Mouse (Mus musculus) testis, postnatal 10 days (tissue): ENCODE measurements around the gene Msgn1.
A peak's percentile ranks its signal among the peaks of the same experiment; 100 is the strongest.

Experiments
- DNase-seq: peaks from one replicate; pipeline ENCODE4 v3.0.0; 2021; ENCODE audit warnings: low spot score

Msgn1 gene

DNA sequence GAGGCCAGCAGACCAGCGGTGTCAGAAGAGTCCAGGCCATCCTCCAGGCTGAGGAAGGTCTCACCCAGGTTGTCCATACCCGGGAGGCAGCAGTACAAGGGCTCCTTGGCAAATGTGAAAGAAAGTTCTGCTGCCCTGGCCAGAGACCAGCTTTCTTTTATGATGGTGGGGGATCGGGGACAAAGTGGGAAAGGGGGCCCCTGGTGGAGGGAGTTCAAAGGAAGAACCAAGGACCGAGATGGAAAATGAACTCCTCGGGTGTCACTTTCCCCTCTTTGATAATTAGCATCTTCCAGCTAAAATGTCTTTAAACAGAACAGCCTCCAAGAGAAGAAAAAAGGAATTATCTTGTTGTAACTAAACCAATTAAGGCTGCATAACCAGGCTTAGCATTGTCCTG lies at the start of gene Msgn1:
Gene Msgn1 (minus strand): TSS at position 101 of the 400 bp plus-strand sequence.
- no peak for DNase-seq

- no peak for DNase-seq
Observed at GRCm38 (mm10) chr12:11250322-11250721, 41.5 kb upstream of the Msgn1 start.

DNA sequence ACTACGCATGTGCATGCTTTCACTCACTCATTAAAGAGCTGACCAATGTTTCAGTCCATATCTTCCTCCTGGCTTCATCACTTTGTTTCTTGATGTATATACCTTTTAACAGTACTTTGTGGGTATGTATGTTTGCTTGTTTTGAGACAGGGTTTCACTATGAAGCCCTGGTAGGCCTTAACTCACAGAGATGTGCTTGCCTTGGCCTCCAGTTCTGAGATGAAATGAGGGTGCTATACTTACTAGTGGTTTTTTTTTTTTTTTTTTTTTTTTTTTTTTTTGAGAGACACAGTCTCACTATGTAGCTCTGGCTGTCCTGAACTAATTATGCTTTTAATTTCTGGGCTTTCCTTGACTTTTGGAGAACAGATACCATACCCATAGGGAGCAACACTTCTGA lies 38.7 kb upstream of the Msgn1 start:
- DNase-seq = no peak

DNA sequence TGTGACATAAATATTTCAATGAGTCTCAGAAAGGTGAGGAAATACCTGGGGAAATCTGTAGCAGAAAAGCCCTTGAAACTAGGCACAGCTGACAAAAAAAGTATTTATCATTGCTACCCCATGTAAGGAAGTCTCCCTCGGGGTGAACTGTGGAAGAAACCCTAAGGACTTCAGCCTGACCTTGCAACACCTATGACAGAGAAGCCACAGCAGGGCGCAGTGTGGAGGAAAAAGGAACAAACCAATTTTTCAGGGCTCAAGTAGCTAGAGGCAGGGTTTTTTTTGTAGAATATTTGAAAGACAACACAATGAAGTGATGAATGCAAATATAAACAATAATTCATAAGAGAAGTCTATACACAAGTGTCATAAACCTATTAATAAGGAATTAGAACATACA lies 27.2 kb upstream of the Msgn1 start:
- DNase-seq = no peak

- DNase-seq = no peak
Observed at GRCm38 (mm10) chr12:11230267-11230666, 21.5 kb upstream of the Msgn1 start.

GRCm38 (mm10) chr12:11226529-11227268 lies 17.9 kb upstream of the Msgn1 start:
- no peak for DNase-seq

DNA sequence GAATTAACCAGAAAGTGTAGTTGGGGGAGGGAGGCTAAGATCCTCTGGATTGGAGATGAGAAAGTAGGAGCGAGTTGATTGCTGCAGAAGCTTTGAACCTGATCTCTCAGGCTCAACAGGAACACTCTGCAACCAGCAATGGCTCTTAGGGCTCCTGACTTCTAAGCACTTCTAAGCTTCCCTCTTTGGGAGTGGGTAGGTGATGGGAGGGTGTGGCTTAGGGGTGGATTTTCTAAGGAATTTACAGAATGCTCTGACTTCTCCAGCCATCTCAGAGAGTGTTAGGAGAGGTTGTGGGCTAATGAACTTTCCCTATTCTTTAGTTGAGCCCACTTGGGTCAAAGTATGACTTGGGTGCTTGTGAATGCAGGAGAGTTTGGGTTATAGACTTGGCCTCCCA lies 17.4 kb upstream of the Msgn1 start:
- DNase-seq = no peak

DNA sequence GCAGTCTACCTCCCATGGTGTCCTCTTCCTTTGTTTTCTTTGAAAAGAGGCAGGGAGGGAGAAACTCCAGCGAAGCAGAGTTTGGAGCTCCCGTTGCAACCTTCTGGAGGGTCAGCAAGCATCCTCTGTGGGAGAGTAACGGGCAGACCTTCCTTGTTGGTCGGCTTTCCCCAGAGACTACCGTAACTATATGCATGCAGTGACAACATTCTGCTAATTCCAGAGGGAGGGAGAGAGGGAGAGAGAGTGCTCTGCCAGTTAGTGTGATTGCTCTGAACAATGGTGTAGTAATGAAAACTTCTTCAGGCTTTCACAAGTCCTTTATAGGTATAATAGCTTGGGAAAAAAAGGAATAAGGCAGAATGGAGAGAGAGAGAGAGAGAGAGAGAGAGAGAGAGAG lies 15.9 kb upstream of the Msgn1 start:
- no peak for DNase-seq

DNA sequence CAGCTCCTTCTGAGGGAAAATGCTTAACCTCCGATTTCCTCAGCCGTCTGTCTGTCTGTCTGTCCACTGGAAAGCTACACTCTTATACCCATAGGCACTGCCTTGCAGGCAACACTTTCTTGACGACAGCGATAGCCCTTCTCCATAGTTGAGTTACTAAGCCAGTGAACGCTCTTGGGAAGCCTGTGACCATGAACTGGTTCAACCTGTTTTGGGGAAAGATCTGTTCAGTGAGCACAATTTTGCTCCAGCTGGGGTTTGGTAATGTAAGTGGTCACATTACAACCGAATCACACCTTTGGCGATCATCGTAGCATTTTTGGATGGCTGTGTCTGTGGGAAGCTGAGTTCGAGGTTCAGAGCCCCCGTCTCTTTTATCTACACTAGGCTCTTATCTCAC lies 14.3 kb upstream of the Msgn1 start:
- no peak for DNase-seq

DNA sequence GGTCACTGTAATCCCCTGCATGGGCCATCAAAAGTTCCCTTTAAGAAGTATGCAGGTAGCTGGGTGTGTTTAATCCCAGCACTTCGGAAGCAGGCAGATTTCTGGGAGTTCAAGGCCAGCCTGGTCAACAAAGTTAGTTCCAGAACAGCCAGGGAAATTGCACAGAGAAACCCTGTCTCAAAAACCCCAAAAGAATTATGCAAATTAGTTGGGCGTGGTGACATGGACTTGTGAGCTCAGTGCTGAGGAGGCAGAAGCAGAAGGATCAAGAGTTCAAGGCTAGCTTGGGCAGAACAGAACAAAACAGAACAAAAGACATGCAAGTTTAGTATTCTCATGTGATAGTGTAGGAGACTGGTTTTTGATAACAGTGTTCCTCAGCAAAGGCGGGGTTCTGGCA lies 13.8 kb upstream of the Msgn1 start:
- no peak for DNase-seq

DNA sequence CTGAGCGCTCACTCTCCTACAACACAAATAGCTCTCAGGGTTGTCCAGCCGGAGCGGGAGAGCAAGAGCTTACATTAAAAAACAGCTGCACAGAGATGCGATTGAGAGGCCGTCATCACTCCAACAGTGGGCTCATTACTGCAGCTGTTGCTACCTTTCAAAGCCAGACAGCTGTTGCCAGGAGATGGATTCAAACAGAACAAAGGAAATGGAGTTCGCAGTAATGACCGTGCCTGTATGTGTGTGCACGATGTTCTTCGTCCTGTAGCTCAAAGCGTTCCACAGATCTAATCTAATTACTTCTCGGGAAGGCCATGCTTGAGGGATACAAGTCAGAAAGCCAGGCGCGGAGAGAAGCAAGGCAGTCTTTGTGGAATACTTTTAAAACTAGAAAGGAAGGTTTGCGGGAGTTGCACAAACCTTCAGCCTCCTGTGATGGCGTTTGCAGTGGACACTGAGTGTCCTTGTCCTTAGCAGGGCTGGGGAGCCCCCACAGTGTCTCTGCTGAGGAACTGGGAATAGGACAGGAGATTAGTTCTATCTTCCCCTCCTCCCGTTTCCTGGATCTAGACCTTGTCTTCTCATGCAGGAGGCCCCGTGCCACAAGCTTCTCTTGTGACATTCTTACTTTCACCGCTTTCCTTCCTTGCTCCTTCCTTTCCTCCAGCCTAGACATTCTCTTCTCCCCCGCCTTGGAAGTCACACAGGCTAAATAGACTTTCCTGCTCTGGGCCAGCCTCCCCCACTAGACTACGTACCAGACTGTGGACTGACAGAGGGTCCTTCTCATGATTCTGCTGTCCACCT lies 13.0 kb upstream of the Msgn1 start:
- peak; percentile 57 for DNase-seq

- DNase-seq = no peak
Observed at GRCm38 (mm10) chr12:11217726-11218250, 9.0 kb upstream of the Msgn1 start.

DNA sequence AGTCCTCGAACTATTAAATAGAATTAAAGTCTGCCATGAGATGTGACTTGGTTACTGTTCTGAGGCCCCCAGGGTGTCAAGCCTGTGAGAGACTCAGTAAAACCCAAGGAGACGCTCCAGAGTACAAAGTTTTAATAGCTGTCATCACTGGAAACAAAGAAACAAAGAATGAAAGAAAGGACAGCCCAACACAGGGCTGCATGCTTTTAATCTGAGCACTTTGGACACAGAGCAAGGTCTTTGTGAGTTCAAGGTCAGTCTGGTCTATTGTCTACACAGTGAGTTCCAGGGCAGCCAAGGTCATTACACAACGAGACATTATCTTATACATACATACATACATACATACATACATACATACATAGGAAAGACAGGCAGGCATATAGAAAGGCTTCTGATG lies 7.7 kb upstream of the Msgn1 start:
- no peak for DNase-seq

DNA sequence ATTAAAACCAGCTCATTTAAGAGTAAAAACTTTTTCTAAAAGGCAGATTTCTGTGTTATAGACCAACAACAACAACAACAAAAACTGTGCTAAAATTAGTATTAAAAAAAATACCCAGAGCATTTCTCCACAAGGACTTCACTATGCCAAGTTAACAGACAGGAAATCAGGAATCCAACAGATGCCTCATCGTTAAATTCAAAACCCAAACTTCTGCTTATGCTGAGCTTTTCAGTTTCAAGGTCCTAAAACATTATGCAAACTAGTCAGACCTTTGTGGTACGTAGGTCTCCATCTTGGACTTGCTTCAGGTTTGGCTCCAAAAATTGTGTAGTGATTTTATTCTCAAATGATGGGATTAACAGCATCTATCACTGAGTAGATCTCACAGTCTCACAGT lies 6.8 kb upstream of the Msgn1 start:
- DNase-seq = no peak

DNA sequence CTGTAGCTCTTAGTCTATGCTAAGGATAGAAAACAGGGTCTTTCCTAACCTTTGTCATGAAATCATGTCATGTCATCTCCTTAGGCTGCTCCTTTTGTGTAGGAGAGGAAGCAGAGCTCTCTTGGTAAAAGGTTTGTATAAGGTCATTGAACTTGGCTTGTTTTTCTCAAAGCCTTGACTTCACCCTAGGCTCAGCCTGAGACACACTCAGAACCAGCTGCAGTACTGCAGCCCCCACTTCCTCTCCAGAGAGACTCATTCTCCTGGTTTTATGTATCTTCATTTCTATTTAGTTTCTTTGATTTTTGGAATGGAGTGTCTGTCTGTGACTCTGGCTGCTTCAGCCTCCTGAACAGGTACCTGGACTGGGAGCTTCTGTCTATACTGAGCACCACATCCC lies 6.0 kb upstream of the Msgn1 start:
- no peak for DNase-seq

DNA sequence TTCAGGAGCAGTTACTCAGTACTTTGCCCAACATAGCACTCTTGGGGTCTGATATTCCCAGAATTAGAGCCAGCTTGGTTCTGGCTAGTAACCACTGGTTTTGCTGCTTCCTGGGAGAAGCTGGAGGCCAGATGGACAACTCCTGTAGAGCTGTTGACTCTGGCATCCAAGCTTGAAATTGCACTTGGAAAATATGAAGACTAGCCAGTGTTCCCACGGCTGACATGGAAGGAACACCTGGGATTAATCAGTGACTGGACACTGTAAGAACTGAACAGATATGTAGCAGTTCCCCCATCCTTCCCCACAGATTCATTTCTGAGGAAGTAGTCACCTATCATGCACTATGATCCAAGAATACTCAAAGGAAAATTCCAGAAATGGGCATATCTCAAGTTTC lies 4.1 kb upstream of the Msgn1 start:
- DNase-seq = no peak

DNA sequence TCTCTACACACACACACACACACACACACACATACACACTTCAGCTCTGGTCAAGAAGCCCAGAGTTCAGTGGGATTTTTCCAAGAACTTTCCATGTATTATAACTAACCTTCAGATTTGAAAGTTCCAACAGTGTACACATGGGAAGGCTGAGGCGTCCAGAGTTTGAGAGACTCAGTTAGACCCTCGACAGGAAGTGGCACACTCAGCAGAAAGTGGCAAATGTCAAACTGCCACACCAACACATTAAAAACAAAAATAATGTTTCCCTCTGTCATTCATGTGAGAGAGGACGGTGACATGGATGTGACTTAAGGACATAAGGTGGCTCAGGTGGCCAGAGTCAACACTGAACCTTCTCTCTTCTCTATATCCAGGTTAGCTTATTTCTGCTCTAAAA lies 1.6 kb upstream of the Msgn1 start:
- DNase-seq = no peak

DNA sequence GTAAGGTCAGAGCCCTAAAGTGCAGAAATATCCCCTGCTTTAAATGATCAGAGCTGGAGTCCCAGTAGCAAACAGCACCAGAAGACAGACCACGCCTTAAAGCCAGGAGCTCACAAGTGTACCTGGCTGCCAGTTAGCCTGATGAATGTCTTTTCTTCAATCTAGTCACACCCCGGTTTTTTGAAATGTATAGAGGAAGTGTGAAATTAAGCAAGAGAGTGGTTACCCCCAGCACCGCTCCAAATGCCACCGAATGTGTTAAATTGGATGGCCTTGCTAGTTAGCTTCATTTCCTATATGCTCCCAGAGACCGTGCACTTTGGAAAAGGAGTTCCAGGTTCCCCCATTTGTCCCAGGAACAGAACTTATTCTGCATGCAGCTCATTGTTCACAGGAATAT lies 864 bp upstream of the Msgn1 start:
- no peak for DNase-seq

DNA sequence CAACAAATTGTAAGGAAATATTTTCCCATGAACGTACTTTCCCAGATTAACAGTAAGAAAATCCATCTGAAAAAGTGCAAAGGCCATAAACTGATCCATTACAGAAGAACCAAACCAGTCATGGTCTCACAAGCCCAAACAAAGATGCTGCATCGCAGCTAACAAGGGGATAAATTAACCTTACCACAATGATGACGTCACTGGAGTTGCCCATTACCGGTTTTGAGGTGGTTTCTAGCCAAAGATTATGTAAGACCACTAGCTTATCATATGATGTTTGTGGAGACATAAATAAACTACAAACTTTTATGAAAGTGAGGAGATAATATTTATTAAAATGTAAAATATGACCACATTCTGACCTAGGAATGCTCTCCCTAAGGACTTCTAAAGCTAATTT lies 2.5 kb downstream of the Msgn1 start:
- DNase-seq = no peak

- DNase-seq = peak; percentile 68
Observed at GRCm38 (mm10) chr12:11203694-11204665, 4.8 kb downstream of the Msgn1 start.

DNA sequence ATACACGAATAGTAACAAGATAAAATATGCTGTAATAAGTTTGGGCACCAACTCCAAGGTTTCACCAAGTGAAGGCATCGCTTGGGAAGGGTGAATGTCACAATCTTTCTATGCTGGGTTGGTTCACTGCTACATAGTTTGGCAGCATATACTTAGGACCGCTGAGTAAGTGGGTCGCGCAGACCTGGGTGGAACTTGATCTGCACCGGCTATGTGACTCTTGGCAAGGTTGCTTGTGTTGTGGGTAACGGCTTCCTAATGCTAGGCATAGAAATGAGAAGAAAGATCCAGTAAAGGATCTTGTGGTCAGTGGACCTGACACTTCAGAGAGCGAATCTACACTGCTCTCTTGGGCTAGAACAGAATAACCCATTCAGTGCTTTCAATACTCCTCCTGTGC lies 6.3 kb downstream of the Msgn1 start:
- no peak for DNase-seq

DNA sequence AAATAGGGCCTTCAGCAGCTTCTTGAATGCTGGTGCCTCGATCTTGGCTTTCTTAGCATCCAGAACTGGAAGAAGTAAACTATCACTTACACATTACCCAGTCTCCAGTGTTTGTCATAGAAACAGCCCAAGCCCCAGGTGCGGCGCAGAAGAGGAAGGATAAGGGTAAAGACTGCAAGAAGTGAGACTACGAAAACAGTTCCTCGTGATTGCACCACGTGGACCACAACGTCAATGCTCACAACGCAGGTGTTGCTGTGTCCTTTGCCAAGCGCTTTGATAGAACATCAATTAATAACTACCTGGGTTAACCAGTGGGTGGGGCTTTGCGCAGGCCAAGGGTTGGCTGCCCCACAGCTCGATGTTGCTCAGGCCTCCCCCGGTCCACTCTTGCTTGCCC lies 8.1 kb downstream of the Msgn1 start:
- no peak for DNase-seq
